Mouse (Mus musculus) CD4-positive naive resting alpha-beta T cell, adult 57 days (primary cell): Measurements from ENCODE around the gene Gm21976. TPM values are rescaled to one million over a fixed set of nuclear protein-coding genes. Genes with fewer than 3 reads are reported as not detected.

Experiments used
- total RNA-seq: library from RNA; stranded (reverse); gene quantifications from one replicate; pipeline ENCODE4 v1.2.4, GENCODE M21; 2023

Gene Gm21976
- total RNA-seq: not detected

GRCm38 (mm10) chr13:98279686-98280085 lies at the start of gene Gm21976:
Gene Gm21976 (plus strand): TSS chr13:98279887.

GRCm38 (mm10) chr13:98262636-98263457 lies 16.8 kb upstream of the Gm21976 start, which contains the start of the genes Utp15 and Ankra2:
Gene Utp15 (minus strand): TSS chr13:98263041.
Gene Ankra2 (plus strand): TSS chr13:98263074.

GRCm38 (mm10) chr13:98316480-98317245 lies 37.0 kb downstream of the Gm21976 start, which contains the start of gene Btf3:
Gene Btf3 (minus strand): TSS chr13:98317006.

GRCm38 (mm10) chr13:98354090-98354801 lies 74.6 kb downstream of the Gm21976 start, which contains the start of gene Foxd1:
Gene Foxd1 (plus strand): TSS chr13:98354242.

Other genes starting within 250 kb of the Gm21976 start
- not detected for gene Arhgef28, start 73.4 kb upstream of the Gm21976 start, total RNA-seq
- gene Utp15, start 16.8 kb upstream of the Gm21976 start, total RNA-seq: 38.4 TPM
- 29.7 TPM for gene Ankra2, start 16.8 kb upstream of the Gm21976 start, total RNA-seq
- gene Btf3, start 37.1 kb downstream of the Gm21976 start, total RNA-seq: 418 TPM
- not detected for gene Foxd1, start 74.4 kb downstream of the Gm21976 start, total RNA-seq
- gene Gm10320, start 212.1 kb downstream of the Gm21976 start, total RNA-seq: not detected